Mouse (Mus musculus) embryo, embryonic 10 days (tissue): ENCODE results near the gene Evi5.

Experiments
- DNase-seq: peaks from one replicate; pipeline ENCODE4 v3.0.0-alpha.2; 2015; ENCODE audit warnings: low spot score

Evi5 gene

DNA sequence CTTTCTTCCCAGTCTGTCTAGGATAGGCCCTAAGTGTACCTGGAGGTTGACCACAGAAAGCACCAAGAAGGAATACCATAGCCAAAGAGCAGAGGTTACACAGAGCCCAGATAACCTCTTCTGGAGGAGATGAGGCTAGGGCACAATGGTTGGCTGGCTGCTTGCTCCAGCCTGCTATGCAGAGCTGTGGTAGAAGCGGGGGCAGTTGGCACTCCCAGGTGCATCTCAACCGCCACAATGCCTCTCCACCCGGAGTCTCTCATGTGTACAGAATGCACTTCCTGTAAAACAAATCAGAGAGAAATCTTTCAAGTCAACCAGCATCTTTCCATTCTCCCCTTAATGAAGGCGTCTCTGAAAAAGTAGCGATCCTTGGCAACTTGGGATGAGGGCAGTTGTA, 135.9 kb downstream of the Evi5 start:
- DNase-seq = no peak

DNA sequence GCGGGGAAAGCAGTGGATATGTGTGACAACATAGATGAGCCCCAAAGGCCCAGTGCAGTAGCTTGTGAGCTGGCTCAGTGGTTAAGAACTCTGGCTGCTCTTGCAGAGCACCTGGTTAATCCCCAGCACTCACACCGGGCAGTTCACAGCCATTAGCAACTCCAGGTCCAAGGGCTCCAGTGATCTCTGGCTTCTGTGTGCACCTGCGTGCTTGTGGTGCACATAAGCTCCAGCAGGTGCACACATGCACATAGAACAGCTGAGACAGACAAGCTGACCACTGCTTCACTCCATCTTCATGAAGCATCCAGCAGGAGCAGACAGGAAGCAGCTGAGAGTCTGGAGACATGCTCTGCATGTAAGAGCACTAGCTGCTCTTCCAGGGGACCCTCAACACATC, 136.6 kb downstream of the Evi5 start:
- no peak for DNase-seq

DNA sequence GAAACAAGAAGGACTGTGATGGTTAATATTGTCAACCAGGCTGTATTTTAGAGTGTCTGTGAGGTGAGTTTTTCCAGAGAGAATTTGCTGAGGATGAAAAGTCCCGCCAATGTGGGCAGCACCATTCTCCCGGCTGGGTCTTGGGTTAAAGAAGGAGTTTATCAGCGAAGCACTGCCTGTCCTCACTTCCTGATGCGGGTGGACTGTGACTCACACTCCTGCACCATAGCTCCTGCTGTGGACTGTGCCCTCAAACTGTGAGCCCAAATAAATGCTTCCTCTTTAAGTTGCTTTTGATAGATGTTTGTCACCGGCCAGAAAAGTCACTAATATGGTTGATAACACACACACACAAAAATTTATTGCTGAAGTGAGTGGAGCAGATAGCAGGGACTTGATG, 138.7 kb downstream of the Evi5 start:
- DNase-seq = no peak

DNA sequence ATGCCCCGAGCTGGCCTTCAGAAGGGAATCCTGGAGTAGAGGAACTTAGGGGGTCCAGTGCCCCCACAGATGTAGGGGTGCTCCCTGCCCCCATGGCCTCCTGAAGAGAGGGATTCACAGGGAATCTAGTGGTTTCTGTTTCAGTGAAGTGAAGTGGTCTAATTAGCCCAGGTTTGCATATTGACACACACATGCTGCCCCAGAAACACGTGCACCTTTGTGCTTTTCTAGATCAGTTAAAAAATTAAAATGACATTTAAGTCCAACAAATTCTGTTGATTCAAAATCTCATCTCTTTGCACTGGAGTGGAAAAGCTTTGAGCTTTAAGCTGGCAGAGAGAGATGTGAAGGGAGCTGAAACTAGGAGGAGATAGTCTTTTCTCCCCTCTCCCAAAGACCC, 143.1 kb downstream of the Evi5 start:
- DNase-seq = no peak

DNA sequence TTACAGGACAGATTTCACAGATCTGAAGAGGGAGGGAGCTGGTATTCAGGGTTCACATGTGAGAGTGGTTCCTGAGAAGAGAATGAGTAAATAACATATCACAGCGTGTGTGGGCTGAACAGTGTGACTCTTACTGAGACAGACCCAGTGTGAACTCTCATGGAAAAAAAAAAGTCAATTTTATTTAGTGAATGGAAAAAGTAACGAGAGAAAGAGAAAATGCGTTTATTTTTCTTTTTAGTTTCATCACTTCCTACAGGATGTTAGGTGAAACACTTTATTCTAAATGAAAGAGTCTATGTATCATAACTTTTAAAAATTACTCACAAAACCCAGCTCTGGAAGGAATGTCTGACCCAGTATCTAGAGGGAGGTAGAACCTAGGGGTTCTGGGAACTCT, 143.5 kb downstream of the Evi5 start:
- DNase-seq = no peak

DNA sequence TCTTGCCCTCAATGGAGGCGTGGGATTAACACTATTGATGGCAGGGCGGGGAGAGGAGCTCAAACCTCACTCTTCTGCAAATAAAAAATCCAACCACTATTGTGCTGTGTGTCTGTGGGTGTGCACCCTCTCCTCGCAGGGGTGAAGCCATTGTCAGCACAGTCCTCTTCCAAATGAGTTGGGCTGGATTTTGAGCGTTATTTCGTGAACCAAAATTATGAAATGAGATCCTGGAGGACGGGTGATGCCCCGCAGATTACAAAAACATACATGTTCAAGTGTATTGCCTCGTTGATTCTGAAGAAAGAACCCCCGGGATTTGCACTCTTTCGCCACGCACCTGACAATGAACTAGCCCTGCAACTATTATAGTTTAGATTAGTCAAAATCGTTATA, 147.9 kb downstream of the Evi5 start:
- no peak for DNase-seq

DNA sequence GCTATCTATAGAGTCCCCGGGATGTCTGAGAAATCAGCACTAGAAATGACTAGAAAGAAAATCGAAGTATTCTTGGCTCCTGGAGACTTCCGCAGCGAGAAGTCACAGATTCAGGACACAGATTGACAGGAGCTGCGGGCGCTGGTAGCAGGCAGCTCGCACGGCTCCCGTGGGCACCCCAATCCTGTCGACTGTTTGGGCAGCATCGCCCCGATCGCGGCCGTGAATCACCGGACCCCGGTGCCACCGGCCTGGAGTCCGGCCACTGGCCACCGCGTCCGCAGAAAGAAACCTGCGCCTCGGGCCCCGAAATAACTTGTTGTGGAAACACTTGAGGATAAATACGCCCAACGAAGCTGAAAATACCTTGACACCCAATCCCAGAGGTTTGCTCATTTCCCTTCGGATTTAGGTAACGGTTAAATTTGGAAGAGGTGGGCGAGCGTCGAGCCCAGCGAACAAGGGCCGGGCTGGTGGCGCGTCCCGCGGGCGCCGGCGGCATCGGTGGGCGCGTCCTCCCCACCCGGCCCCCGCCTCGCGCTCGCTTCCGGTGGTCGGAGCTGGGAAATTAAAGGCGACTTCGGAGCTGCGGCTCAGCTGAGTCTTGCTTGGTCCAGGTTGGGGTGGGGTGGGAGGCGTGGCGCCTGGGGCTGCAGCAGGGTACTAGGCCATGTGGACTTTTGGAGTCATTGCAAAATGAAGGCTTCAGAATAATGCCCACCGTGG, 148.5 kb downstream of the Evi5 start:
- no peak for DNase-seq

DNA sequence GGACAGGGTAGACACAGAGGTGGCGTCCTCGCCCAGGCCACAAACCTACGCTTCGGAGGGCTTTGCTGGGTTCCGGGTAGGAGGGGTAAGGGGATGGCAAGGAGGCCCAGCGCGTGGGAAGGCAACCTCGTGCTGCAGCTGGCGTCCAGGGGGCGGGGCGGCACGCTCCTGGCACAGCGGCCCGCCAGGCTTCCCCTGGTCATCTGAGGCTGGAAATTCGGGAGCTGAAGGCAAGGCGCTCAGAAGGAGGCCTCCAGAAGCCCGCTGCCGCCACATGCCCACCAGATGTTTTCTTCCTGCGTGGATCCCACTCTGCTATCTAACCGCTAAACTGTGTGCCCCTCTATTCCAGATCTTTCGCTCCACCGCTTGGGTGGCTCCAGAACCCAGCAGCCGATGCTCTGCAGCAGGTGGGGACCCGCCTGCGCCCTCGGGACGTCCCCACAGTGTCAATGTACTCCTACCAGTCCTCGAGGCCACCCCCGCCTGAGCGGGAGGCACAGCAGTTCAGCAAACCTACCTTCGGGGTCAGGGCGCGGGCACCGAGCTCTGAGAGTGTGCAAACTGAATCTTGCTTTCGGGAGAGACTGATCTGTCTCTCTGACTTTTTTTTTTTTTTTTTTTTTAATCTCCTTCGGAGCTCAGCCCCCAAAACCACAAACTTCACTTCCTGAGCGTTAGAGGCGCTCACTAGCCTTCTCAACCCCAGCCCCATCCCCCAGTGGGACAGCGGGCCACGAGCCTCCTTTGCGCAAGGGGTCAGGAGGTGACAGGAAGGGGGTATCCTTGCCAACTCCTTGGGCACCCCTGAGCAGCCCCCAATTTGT, 149.3 kb downstream of the Evi5 start, which contains the start of gene Gfi1:
Gene Gfi1, minus strand, starts transcription at position 602 of the 827 bp plus-strand sequence.
- peak; percentile 52 for DNase-seq

DNA sequence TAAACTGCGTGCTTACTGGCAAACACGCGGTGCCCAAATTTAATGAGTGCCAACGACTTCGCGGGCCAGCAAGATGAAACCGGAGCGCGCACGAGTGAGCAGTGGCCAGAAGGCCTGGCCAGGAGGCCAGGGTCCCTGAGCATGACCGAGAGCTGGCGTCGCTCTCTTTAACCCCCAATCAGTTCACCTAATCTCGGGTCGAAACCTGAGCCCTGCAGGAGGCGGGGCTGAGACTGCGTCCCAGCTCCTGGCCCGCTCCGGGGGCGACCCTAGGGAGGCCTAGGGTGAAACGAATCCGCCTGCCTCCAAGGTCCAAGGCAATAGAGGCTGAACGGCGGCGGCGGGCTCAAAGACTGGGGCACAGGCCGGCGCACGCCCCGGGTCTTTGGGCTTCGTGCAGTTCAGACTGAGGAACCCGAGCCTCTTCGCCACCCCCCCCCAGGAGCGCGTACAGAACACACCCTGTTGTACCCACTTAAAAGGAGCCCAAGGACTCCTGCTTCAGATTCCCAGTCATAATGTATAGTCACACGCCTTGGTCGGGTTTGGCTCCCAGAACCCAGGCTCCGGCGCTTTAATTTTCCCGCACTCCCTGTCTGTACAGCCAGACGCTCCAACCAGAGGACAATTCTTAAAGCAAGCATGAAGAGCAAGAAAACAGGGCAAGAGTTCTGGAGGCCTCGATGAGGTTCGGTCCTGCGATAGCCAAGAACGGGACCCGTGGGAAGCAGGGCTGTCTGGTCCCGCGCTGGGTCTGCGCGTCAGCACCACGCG, 150.1 kb downstream of the Evi5 start:
- DNase-seq = peak; percentile 68

DNA sequence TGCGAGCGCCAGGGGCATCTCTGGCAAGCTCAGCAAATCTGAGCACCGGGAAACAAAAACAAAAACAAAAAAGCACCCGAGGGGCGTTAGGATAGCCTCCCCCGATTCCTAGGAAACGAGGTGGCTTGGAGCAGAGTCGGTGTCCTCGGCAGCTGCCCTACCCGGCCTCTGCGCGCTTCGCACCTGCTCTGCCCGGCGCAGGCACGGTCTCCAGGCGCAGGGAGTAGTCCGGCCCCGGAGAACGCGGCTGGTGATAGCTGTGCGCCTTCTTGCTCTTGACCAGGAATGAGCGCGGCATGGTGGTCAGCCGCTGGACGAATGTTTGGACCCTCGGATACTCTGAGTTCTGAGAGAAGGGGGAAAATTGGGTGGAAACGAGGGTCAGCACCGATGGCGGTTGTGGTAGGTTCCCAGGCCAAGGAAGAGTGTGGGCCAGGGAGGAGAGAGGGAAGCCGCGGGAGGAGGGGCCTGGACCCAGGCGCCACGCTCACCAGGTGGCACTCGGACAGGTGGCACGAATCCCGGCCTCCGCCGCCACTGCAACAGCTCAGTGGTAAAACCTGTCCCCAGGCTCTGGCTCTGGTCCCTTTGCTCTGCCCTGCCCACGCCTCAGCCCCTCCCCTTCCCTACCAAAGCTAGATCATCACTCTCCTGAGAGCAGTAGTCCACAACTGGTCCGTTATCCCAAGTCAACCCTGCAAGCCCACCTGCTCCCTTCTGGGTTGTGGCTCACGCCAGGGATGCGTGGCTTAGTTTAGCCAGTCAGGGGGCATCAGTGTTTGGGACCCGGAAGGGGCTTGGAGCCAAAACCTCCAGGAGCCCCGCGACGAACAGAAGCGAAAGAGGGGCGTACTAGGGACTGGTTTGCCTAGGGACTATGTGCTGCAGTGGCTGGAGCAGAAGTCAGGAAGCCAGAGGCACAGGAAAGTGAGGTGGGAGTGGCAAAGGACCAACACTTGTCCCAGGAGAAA, 151.1 kb downstream of the Evi5 start:
- DNase-seq = peak; percentile 28

DNA sequence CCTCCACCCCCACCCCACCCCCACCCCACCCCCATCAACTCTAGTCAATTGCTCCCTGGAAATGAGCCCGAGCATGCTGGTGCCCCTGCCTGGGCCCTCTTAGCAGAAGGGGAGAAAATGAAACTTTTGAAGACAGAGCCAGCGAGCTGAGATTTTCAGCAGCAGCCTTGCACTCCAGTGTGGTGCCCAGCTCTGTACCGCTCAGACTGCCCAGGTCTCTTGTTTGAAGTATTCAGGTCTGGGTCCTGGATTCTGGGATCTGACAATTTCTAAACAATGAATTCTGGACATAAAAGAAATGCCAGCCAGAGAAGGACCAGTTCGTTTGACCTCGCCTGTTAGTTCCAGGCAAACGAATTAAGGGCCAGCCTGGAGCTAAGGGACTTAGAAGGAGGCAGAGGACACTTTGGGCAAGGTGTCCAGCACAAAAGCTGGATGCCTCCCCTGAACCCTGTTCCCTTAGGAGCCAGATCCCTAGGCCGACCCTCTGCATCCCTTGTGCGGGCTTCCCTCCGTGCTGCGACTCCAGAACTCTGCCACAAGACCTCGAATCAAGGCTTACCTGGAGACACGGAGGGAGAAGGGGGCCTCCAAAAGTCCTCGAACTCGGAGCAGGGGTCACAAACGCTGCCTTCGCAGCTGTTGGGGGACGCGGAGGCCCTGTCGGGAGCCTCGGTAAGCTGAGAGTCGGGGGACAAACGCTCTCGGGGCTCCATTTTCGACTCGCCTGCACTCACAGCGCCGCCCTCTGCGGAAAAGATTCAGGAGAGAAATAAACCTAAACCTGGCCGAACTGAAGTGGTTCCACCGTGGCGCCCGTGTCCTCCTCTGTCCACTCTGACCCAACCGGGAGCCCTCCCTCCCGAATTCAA, 152.0 kb downstream of the Evi5 start:
- DNase-seq = peak; percentile 28

DNA sequence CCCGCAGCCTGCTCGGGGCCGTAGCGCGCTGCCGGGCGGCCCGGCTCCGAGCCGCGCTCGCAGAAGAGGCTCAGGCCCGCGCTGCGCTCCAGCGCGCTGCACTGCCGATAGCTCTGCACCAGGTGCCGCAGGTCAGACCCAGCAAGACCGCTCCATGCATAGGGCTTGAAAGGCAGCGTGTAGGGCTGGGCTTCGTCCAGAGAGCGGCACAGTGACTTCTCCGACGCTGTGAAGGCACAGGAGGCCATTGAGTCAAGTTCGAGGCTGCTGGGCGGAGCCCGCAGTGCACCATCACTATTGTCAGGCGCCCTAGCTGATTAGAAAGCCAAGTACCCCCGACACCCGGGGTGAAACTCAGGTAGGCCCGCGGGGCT, 153.3 kb downstream of the Evi5 start:
- peak; percentile 57 for DNase-seq

DNA sequence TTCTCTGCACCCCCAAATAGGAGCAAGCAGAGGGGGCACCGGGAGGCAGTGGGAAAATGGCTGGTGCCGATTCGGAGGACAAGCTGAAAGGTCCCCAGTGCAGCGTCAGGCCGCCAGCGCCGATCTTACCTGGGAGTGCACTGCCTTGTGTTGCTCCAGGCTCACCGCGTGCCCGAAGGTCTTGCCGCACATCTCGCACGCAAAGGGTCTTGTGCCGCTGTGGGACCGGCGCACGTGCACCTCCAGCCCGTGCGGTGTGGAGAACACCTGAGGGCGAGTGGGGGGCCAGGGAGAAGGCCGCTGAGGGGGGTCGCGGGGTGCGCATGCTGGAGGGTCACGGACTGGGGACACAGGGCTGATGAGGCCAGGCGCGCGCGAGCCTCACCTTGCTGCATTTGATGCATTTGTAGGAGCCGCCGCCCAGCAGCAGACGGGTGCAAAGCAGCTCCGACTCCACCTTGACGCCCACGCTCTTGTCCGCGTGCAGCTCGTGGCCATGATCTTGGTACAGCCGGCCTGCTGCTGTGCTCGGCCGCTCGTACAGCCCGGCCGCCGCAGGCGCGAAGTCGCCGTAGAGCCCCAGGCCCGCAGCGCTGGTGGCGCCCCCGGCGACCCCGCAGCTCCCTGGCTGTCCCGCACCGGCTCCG, 153.8 kb downstream of the Evi5 start:
- DNase-seq = peak; percentile 31

DNA sequence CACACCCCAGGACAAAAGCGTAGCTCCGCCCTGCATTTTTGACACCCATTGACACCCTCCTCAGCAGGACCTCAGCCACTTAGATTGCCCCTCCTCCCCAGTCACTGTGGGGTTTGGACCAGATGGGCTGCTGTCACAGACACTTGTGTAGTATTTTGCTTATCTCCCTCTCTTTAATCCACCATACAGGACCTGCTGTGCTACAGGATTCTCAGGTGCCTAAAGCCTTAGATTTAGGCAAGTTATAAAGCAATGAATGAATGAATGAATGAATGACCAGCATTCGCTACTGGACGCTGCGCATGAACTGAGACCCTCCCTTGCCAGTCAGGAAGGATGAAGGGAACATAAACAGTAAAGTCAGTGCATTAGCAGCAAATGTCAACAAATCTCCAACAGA, 154.4 kb downstream of the Evi5 start:
- DNase-seq = no peak

DNA sequence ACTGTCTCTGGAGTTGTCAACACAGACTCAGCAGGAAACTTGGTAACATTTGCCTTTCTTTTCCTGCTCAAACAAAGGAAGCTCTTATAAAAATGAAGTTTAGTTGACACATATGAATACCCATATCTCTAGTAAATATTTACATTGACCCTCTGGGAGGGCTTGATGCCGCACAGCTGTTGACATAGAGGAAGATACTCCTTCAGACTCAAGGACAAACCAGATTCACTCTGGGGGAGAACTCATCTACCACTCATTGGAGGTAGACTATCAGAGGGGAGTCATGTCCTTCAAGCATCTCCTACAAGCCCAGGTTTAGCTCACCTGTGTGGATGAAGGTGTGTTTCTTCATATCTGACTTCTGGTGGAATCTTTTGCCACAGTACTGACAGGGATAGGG, 155.1 kb downstream of the Evi5 start:
- no peak for DNase-seq

DNA sequence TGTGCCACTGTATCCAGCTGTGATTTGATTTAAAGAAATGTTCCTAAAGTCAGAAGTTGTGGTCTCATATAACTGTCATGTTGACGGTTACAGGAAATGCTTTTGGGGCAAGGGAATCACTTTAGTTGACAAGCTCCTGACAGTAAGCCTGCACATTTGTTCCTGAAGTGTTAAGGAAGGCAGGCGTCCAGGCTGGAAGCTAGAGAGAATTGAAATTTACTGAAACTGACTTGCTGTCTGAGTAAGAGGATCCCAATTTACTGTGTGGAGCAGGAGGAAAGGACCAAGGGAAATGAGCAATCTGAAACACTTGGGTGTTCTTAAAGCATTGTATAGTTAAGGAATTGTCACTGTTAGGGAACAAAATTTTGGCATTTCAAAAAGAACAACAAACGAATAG, 155.7 kb downstream of the Evi5 start:
- no peak for DNase-seq

DNA sequence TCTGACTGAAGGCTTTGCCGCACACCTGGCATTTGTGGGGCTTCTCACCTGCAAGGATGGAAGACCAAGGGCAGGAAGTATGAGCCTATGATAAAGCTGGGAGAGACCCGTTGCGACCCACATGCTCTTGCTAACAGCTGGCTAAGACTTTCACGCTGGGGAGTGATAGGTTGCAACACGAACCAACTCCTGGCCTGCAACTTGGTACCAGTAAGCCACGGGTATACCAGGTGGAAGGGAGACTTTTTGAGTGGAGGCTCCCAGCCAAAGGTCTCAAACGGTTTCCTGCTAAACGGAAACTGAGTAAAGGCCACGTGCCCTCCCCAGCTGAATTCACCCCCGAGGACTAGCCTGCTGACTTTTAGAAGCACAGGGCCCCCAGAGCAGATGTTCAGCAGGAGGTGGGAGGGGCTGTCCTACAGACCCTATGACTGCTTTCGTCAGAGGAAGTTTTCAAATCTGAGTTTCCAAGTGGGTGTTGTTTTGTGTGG, 157.0 kb downstream of the Evi5 start:
- DNase-seq = no peak

DNA sequence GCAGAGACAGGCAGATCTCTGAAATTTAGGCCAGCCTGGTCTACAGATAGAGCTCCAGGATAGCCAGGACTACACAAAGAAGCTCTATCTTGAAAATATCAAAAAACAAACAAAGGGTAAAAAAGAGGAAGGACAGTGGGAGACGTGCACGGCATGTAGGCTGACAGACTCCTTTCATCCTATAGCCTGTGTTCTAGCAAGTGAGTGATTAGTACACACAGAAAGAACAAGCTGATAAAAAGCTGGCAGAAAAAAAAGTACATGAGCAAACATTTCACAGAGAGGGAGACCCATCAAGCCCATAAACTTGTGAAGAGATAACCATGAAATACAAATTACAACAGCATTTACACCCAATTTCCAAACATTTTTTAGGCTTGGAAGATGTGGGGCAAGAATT, 163.2 kb downstream of the Evi5 start:
- no peak for DNase-seq

DNA sequence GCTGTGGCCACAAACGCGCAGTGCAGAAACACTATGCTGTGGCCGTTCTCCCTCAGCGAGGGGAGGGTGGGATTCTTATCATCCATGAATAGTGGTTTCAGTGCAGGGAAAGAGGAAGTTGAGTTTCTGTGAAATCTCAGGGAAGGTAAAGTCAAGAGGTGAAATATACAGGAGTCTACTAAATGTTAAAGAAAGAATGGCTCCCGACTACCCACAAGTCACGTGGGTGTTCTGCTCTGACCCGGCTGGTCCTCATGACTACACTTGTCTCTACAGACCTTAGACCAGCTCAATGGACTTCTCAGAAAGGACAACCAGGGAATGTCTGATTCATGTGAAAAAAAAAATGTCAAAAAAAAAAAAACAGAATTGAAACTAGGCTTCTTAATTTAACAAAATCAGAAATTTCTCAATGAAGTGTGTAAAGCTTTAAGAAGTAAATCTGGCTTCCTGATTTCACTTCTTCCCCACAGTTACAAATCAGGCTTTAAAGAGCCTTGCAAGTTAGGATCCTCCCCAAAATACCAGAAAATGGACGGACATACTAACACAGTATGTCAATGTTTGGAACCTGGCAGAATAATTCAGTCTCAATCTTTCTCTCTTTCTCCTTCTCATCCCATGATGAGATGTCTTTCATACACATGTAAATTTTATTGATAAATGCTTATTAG, 166.6 kb downstream of the Evi5 start:
- DNase-seq = no peak
